Mouse (Mus musculus): ENCODE measurements around the gene Tmem115.

Tmem115 gene

DNA sequence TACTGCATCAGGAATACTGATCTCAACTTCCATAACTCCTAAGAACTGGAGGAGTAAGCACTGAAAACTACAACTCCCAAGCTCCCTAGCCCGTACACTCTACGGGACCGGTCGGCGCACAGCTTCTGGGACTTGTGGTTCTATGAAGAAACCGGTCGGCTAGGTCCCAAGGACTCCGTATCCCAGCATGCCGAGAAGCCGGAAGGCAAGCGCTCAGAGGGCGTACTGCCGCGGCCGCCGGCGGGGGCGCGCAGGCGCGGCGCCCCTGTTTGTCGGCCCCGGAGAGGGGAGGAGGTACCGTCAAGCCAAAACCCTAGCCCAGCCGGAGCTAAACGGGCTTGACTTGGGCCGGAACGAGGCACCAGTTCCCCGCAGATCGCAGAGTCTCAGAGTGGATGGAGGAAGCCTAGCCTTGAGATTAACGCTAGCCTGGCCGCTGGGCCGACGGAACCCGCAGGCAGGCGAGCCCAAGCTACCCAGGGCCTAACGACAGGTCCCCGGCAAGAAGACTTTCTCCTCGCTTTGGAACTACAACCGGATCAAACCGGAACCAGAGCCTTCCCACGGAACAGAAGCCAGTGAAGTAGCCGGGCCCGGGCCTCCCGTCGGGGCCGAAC, at the start of gene Tmem115:
Gene Tmem115 (plus strand): TSS at position 155 of the 617 bp plus-strand sequence.
- in situ Hi-C loops (cut with MboI; ENCODE audit: unreplicated experiment in 2 of 2): loop anchor here (10.0 to 25.0 kb wide), 4 partner anchors 239 to 1553 kb away; partner anchors contain the start of genes Ccdc51 (in 1 of the 2), Cish (in 1 of the 2), Glyctk (in 1 of the 2) and Manf (in 1 of the 2)

GRCm38 (mm10) chr9:107484302-107484701, 49.4 kb upstream of the Tmem115 start:
- in situ Hi-C loops (cut with MboI; ENCODE audit: unreplicated experiment in 2 of 2): loop anchor here in 1 of 2 experiments (25.0 kb wide), 1 partner anchor 822 kb away; the partner anchor contains the start of gene Grm2

DNA sequence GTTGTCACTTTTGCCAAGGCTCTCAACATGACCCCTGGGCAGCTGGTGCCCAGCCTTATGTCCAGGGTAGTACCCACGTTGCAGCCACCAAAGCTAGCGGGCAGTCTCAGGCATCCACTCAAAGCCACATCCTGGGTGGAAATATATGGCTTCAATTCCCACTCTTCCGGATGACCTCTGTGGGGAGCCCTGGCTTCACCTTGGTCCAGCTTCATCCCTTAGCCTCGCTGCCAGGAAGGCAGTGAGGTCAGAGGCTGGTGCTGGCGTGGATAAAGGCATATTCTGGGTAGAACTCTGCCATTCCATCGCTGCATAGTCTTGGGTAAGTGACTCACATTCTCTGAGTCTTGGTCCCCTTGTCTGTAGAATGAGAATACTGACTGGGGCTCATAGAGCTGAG, 49.0 kb upstream of the Tmem115 start:
- in situ Hi-C loops (cut with MboI; ENCODE audit: unreplicated experiment in 2 of 2): loop anchor here in 1 of 2 experiments (25.0 kb wide), 1 partner anchor 822 kb away; the partner anchor contains the start of gene Grm2

- in situ Hi-C loops (cut with MboI; ENCODE audit: unreplicated experiment in 2 of 2): loop anchor here in 1 of 2 experiments (25.0 kb wide), 1 partner anchor 824 kb away; the partner anchor contains the start of gene Grm2
These were observed 47.7 kb upstream of the Tmem115 start for GRCm38 (mm10) chr9:107486086-107486485.

- in situ Hi-C loops (cut with MboI; ENCODE audit: unreplicated experiment in 2 of 2): loop anchor here in 1 of 2 experiments (25.0 kb wide), 1 partner anchor 824 kb away; the partner anchor contains the start of gene Grm2
These were observed 47.1 kb upstream of the Tmem115 start for GRCm38 (mm10) chr9:107486507-107487225.

- in situ Hi-C loops (cut with MboI; ENCODE audit: unreplicated experiment in 2 of 2): loop anchor here in 1 of 2 experiments (25.0 kb wide), 1 partner anchor 828 kb away; the partner anchor contains the start of gene Grm2
These were observed 43.6 kb upstream of the Tmem115 start for GRCm38 (mm10) chr9:107490146-107490545.

GRCm38 (mm10) chr9:107490625-107491024, 43.1 kb upstream of the Tmem115 start:
- in situ Hi-C loops (cut with MboI; ENCODE audit: unreplicated experiment in 2 of 2): loop anchor here in 1 of 2 experiments (25.0 kb wide), 1 partner anchor 828 kb away; the partner anchor contains the start of gene Grm2

DNA sequence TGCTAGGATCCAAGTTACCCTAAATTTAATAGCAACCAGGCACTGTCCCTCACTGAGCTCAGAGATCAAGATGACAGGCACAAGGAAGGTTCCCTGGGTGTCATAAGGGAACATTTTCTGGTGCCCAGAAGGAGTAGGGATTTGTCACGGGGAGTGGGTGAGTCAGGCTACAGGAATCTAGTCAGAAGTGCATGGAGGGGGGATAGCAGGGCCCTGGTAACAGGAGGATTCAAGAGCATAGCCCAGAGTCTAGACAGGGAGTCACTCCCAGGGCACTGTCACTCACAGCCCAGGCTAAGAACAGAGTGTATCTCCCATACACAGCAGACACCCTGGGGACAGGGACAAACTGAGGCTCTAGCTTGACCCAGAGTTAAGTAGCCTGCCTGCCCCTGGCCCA, 40.2 kb upstream of the Tmem115 start:
- in situ Hi-C loops (cut with MboI; ENCODE audit: unreplicated experiment in 2 of 2): loop anchor here in 1 of 2 experiments (25.0 kb wide), 1 partner anchor 831 kb away; the partner anchor contains the start of gene Grm2

DNA sequence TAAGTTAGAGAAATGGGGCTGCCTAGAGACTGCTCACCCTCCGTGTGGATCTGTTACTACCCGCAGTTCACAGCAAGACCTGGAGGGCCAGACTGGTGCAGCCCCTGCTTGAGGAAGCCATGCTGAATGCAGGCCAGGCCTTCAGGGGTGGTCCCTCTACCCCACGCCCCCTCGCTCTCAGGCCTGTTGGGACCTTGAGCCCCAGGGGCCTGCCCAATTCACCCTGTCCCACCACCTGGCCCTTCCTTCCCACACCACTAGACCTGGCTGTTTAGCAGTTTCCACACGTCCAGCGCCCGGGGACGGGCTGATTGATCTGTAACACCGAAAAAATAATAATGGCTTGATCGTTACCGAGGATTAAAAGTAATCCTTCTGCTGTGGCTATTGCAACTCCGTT, 39.5 kb upstream of the Tmem115 start:
- in situ Hi-C loops (cut with MboI; ENCODE audit: unreplicated experiment in 2 of 2): loop anchor here in 1 of 2 experiments (25.0 kb wide), 1 partner anchor 832 kb away; the partner anchor contains the start of gene Grm2

GRCm38 (mm10) chr9:107496359-107496758, 37.4 kb upstream of the Tmem115 start:
- in situ Hi-C loops (cut with MboI; ENCODE audit: unreplicated experiment in 2 of 2): loop anchor here in 1 of 2 experiments (25.0 kb wide), 1 partner anchor 834 kb away; the partner anchor contains the start of gene Grm2

- in situ Hi-C loops (cut with MboI; ENCODE audit: unreplicated experiment in 2 of 2): loop anchor here (25.0 kb wide), 1 partner anchor 263 kb away; the partner anchor contains the start of gene Dock3 (in 2 of the 2)
These were observed 32.9 kb upstream of the Tmem115 start for GRCm38 (mm10) chr9:107500708-107501286.

DNA sequence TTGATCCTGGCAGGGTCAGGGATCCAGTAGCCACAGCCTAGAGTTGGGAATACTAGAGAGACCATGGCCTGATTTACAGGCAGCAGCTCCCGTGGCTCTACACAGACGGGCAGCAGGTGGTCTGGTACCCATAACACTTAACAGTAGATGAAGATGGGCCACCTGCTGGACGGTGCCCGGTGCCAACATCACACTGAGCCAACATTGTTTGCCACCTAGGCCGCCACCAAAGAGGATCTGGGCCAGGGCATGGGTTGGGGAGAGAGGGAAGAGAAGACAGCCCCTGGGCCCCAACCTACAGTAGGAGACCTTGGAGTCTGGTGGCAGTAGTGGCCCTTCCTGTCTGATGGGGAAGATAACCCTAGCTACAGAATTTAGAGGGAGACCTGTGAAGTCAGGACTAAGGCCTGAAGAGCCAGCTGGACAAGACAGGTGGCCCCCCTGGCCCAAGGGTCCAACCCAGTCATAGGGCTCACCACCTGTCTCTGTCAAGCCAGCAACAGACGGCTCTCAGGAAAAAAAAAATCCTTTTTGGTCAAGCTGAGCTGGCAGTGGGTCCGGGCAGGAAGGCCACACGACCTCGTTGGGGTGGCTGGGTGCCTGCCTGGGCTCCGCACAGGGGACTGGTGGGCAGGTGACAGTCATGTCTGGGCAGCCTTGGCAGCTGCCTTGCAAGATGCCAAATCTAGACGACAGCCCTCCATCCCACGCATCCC, 31.5 kb upstream of the Tmem115 start:
- in situ Hi-C loops (cut with MboI; ENCODE audit: unreplicated experiment in 2 of 2): loop anchor here (25.0 kb wide), 1 partner anchor 265 kb away; the partner anchor contains the start of gene Dock3 (in 2 of the 2)

GRCm38 (mm10) chr9:107504662-107505537, 28.8 kb upstream of the Tmem115 start:
- in situ Hi-C loops (cut with MboI; ENCODE audit: unreplicated experiment in 2 of 2): loop anchor here (25.0 kb wide), 1 partner anchor 268 kb away; the partner anchor contains the start of gene Dock3 (in 2 of the 2)

DNA sequence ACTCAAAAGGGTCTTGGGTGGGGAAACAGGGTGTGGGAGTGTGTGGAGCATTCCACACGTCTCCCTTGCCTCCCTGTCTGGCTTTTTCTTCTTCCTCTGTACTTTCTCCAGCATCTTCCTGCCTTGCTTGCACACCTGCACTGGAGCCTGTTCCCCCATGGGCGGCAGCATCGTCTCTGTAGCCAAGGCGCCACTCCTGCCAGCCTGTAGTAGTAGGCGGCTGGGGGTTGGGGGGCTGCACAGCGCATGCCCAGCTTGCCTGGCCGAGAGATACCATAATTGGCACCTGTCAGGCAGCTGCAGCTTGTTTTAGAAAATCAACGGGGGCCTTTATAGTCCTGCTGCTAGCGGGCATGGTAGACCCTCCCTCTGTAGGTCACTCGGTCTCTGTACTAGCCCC, 25.5 kb upstream of the Tmem115 start:
- in situ Hi-C loops (cut with MboI; ENCODE audit: unreplicated experiment in 2 of 2): loop anchor here (25.0 kb wide), 1 partner anchor 271 kb away; the partner anchor contains the start of gene Dock3 (in 2 of the 2)

GRCm38 (mm10) chr9:107510384-107511100, 23.2 kb upstream of the Tmem115 start:
- in situ Hi-C loops (cut with MboI; ENCODE audit: unreplicated experiment in 2 of 2): loop anchor here (5.0 to 25.0 kb wide), 5 partner anchors 143 to 608 kb away; partner anchors contain the start of gene Dock3 (in 2 of the 2)

GRCm38 (mm10) chr9:107511436-107511835, 22.3 kb upstream of the Tmem115 start:
- in situ Hi-C loops (cut with MboI; ENCODE audit: unreplicated experiment in 2 of 2): loop anchor here (5.0 to 25.0 kb wide), 5 partner anchors 144 to 609 kb away; partner anchors contain the start of gene Dock3 (in 2 of the 2)

GRCm38 (mm10) chr9:107512326-107512725, 21.4 kb upstream of the Tmem115 start:
- in situ Hi-C loops (cut with MboI; ENCODE audit: unreplicated experiment in 2 of 2): loop anchor here (5.0 to 25.0 kb wide), 5 partner anchors 145 to 610 kb away; partner anchors contain the start of gene Dock3 (in 2 of the 2)
